Mouse (Mus musculus): ENCODE measurements around the gene Dysf. TPM values are rescaled to one million over a fixed set of nuclear protein-coding genes. Genes with fewer than 3 reads are reported as not detected.

Gene Dysf
- total RNA-seq, 2 experiments from 2014 or later = 3.8 to 4.5 TPM

- DNase-seq (ENCODE audit: low spot score in 2 of 2) = no peak
Observed at GRCm38 (mm10) chr6:84050238-84050637, 41.8 kb downstream of the Dysf start.

- DNase-seq (ENCODE audit: low spot score in 2 of 2) = no peak
Observed at GRCm38 (mm10) chr6:84051032-84051431, 42.6 kb downstream of the Dysf start.

- no peak for DNase-seq (ENCODE audit: low spot score in 2 of 2)
Observed at GRCm38 (mm10) chr6:84053874-84054530, 45.6 kb downstream of the Dysf start.

GRCm38 (mm10) chr6:84055619-84056018 is 47.2 kb downstream of the Dysf start:
- DNase-seq (ENCODE audit: low spot score in 2 of 2) = no peak

GRCm38 (mm10) chr6:84057216-84057615 is 48.8 kb downstream of the Dysf start:
- DNase-seq (ENCODE audit: low spot score in 2 of 2) = no peak

GRCm38 (mm10) chr6:84058671-84059141 is 50.3 kb downstream of the Dysf start:
- no peak for DNase-seq (ENCODE audit: low spot score in 2 of 2)

GRCm38 (mm10) chr6:84059771-84060414 is 51.5 kb downstream of the Dysf start:
- no peak for DNase-seq (ENCODE audit: low spot score in 2 of 2)

- DNase-seq (ENCODE audit: low spot score in 2 of 2) = peak; percentile 42 to 61
Observed at GRCm38 (mm10) chr6:84061328-84061727, 52.9 kb downstream of the Dysf start.

GRCm38 (mm10) chr6:84062541-84062940 is 54.2 kb downstream of the Dysf start:
- no peak for DNase-seq (ENCODE audit: low spot score in 2 of 2)

- DNase-seq (ENCODE audit: low spot score in 2 of 2) = no peak
Observed at GRCm38 (mm10) chr6:84068236-84068635, 59.8 kb downstream of the Dysf start.

- no peak for DNase-seq (ENCODE audit: low spot score in 2 of 2)
Observed at GRCm38 (mm10) chr6:84070251-84070650, 61.9 kb downstream of the Dysf start.

GRCm38 (mm10) chr6:84072574-84072973 is 64.2 kb downstream of the Dysf start:
- DNase-seq (ENCODE audit: low spot score in 2 of 2) = no peak

GRCm38 (mm10) chr6:84078172-84078571 is 69.8 kb downstream of the Dysf start:
- no peak for DNase-seq (ENCODE audit: low spot score in 2 of 2)

- DNase-seq (ENCODE audit: low spot score in 2 of 2) = peak in 1 of 2 experiments; percentile 14
Observed at GRCm38 (mm10) chr6:84080631-84081030, 72.2 kb downstream of the Dysf start.

GRCm38 (mm10) chr6:84084757-84085156 is 76.4 kb downstream of the Dysf start:
- DNase-seq (ENCODE audit: low spot score in 2 of 2) = no peak

- DNase-seq (ENCODE audit: low spot score in 2 of 2) = peak; percentile 32 to 39
Observed at GRCm38 (mm10) chr6:84093473-84093872, 85.1 kb downstream of the Dysf start.

GRCm38 (mm10) chr6:84094536-84094935 is 86.1 kb downstream of the Dysf start:
- DNase-seq (ENCODE audit: low spot score in 2 of 2) = no peak

GRCm38 (mm10) chr6:84094998-84095397 is 86.6 kb downstream of the Dysf start:
- DNase-seq (ENCODE audit: low spot score in 2 of 2) = peak; percentile 79 to 86

- DNase-seq (ENCODE audit: low spot score in 2 of 2) = peak; percentile 52 to 62
Observed at GRCm38 (mm10) chr6:84095882-84096281, 87.5 kb downstream of the Dysf start.

GRCm38 (mm10) chr6:84102002-84102401 is 93.6 kb downstream of the Dysf start:
- DNase-seq (ENCODE audit: low spot score in 2 of 2) = no peak

GRCm38 (mm10) chr6:84105148-84106022 is 97.0 kb downstream of the Dysf start:
- peak; percentile 9 to 54 for DNase-seq (ENCODE audit: low spot score in 2 of 2)

GRCm38 (mm10) chr6:84106082-84106481 is 97.7 kb downstream of the Dysf start:
- DNase-seq (ENCODE audit: low spot score in 2 of 2) = no peak
